Mouse (Mus musculus) lung, postnatal 14 days (tissue): ENCODE results near the gene Sacs.

ENCODE experiments used
- DNase-seq: peaks from one replicate; pipeline ENCODE4 v3.0.0; 2021

The Sacs gene

DNA sequence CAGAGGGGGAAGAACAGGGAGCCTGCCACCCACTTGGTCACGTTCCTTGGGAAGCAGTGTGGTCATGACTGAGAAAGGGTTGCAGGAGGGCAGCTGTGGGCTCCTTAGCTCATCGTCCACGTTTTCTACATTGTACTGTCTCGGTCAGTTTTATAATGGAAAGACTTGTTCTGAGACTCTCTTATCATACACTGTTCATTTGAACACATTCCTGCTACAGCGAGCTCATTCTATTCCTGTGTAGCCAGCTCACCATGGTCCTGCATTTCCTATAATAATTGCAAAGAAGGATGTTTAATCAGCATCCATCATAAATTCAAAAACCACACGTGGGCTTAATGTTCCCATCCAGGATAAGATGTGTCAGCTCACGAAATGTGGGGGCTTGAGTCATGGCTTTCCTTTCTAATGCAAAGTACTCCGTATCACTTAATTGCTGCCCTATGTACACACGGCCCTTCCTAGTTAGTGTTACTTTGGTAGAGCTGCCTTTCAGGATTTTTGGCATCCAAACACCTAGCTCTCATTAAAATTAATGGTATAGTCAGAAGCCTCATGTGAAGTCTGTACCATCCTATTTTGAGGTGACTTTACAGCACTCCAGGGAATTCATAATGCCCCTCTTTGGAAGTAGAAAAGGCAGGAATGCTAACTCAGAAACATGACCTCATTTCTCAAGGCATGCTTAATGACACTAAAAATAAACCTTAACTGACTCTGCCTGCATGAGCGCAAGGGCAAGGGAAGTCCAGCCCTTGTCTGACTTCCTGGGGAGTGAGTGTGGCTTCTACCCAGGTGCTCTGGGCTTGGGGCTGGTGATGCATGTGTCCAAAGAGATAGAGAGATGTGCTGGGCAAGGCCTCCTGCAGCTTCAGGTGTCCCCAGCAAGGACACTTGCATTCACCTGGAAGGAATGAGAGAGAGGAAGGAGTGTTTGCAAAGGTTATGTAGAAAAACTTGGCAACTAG is 23.4 kb downstream of the Sacs start:
- no peak for DNase-seq

DNA sequence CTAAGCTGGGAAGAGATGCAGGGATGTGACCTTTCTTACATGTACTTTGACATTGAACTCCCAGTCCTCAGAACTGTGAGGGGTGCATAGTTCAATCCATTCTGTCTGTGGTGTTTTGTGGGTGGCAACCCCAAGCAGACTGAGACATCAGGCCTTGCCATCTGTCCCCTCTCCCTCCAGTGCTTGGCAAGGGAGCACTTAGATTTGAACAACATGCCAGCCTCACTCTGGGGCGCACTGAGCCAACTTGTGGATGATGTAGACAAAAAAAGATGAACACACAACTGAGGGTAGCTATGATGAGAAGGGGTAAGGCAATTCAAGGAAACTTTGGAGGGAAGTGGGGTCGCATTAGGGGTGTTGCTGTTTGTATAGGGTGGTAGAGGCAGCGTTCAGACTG is 26.2 kb downstream of the Sacs start:
- no peak for DNase-seq

DNA sequence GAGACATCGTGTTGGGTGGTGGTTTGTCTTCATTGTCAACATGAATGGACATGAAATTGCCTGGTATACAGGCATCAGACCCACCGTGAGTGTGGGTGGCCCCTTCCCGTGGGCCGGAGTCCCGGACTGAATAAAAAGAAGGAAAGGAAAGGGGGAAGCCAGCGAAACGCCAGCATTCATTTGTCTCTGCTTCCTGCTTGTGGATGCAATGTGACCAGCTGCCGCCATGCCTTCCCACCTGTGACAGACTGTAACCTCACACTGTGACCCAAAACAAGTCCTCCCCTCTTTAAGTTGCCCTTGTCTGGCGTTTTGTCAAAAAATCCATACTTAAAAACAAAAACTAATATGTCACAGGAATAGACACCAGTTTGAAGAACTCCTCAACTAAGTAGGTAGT is 27.7 kb downstream of the Sacs start:
- no peak for DNase-seq

DNA sequence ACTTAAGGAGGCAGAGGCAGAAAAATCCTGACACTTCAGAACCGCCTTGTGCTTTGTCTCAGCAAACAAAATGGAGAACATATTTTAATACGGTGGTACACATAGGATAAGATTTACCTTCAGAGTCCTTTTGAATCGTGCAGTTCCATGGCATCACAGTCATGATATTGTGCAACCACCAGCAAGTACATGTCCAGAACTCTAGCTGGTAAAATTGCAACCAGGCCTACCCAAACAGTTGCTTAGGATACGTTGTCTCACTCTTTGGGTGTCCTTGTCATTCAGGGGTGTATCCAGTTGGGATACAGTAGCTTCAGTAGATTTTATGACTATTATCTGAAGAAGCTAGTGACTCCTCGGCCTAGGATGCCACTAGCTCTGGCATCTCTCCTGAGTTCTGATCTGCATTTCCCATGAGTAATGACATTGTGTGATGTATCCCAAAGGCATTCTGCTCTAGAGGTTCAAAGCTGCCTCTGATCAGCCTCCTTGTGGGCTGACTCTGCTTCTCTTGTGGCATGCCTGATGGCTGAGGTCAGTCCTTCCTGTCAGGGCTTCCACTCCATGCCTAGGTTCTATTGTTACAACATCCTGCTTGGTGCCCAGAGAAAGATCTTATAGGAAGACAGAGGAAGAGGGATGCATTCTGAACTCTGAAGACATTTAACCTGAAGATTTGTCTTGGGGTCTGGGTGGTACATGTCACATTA is 33.2 kb downstream of the Sacs start:
- no peak for DNase-seq

DNA sequence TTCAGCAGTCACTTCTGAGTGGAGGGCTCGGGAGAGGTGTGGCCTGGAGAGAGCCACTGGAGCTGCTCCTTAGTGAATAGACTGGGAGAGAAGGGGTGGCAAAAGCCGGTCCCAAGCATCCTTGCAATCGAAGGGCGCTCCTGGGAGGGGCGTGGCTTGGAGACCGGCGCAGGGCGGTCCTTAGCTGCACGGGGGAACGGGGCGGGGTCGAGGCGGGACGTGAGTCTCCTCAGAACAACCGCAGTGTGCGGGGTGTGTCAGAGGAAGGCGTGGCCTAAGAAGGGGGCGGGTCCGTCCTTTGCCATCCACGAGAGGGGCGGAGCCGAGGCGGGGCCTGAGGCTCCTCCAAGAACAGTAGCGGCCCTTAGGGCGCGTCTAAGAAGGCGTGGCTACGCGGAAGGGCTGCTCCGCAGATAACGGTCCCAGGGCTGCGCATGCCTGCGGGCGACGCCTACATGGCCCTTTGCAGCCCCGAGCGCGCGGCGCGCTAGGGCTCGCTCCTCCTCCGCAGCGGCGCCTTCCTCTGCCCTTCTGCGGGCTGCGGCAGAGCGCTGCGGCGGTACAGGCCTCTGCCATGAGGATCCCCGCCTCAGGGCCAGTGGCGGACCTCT is 34.4 kb downstream of the Sacs start:
- peak; percentile 99 for DNase-seq

DNA sequence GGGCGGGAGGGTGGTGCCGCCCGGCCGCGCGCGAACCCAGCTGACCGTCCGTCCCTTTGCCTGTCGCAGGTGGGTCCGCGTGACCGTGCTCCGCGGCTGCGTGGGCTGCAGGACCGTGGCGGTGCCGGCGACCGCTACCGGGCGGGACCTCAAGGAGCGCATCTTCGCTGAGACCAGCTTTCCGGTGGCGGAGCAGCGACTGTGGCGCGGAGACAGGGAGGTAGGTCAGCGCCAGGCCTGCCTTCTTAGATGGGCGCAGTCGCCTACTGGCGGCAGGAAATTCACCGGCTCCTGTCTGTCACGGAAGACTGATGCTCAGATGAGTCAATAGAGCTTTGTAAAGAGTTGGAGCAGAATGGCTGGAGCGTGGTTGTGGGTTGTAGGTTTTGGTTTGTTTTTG is 35.0 kb downstream of the Sacs start:
- peak; percentile 59 for DNase-seq

DNA sequence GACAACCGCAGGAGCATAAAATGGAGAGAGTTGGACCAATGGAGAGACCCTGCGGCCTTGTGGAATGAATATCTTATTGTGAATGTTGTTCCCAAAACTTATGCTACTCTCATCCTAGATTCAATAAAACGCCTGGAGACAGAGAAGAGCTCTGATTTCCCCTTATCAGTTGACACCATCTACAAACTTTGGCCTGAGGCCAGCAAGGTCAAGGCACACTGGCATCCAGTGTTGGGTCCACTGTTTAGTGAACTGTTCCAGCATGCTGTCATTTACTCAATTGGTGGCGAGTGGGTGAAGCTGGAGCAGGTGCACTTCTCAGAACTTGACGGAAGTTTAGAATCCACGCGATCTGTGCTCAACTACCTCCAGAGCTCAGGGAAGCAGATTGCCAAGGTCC is 53.6 kb downstream of the Sacs start:
- no peak for DNase-seq

DNA sequence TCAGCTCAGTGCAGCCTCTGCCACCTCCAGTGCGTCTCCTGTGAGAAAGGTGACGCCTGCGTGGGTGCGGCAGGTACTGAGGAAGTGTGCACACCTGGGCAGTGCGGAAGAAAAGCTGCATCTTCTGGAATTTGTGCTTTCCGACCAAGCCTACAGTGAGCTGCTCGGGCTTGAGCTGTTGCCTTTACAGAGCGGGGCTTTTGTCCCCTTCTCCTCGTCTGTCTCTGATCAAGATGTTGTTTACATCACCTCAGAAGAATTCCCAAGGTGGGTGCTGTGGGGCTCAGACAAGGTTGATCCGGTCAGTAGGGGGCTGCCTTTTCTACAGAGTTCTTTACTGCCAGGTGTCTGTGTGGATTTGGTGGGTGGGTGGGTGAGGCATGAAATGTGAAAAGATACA is 54.1 kb downstream of the Sacs start:
- DNase-seq: no peak

DNA sequence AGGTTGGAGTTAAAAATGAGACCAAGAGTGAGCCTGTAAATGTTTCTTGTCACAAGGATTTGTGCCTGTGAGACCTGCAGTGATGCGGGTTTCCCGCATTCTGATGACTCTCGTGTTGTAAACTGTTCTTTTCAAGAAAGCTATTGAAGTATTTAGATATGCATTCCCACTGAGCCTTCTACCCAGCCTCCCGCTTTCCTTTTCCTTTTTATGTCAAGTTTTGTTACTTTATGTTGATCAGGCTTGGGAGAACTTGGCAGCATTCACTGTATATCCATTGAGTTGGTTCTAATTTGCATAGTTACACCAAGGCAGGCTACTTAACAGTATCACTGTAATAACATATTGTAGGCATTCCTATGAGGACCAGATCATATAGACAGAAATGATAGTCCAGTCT is 56.2 kb downstream of the Sacs start:
- DNase-seq: no peak

DNA sequence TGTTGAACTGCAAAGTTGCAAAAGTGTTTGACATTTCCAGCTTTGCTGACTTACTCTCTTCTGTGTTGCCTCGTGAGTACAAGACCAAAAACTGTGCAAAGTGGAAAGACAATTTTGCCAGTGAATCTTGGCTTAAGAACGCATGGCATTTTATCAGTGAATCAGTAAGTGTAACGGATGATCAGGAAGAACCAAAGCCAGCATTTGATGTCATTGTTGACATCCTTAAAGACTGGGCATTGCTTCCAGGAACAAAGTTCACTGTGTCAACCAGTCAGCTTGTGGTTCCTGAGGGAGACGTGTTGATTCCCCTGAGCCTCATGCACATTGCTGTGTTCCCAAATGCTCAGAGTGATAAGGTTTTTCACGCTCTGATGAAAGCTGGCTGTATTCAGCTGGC is 71.9 kb downstream of the Sacs start:
- DNase-seq: no peak

DNA sequence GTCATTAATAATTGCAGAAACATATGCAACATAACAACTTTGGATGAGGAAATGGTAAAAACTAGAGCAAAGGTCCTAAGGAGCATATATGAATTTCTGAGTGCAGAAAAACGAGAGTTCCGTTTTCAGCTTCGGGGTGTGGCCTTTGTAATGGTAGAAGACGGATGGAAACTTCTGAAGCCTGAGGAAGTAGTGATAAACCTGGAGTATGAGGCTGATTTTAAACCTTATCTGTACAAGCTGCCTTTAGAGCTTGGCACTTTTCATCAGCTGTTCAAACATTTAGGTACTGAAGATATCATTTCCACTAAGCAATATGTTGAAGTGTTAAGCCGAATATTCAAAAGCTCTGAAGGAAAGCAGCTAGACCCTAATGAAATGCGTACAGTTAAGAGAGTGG is 73.5 kb downstream of the Sacs start:
- no peak for DNase-seq

DNA sequence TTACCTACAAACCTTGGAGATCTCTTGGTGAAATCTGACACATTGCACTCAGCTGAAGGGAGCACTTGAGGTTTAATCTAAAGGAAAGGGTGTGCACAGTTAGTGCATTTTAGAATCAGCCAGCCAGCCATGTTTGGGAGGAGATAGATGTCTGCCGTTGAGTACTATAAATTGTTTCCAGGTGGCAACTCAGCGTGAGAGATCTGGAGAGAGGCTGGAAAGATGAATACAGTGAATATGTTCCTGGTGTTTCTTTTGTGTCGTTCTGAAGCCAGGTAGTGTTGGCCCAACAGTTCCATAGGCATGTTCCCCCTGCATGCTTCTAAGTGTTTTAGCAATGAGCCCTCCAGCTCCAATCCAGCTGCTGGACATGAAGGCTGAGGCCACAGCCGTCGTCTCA is 82.9 kb downstream of the Sacs start:
- no peak for DNase-seq

DNA sequence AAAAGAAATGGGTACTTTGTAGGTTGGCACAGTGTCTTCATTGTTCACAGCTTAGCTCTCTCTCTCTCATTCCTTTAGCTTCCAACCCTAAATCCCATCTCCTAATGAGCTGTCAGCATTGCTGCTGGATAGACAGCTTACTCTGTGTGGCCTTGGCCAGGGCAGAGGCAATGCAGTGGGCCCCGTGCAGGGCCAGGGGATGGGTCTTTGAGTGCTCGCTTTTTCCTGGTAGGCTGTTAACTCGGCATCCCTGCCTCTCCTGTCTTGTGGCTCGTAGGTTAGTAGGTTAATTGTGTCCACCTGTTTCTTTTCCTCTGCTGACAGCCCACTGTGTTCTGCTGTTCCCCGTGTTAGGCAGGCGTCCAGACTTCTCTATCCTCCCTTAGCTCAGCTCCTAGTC is 84.2 kb downstream of the Sacs start:
- no peak for DNase-seq

DNA sequence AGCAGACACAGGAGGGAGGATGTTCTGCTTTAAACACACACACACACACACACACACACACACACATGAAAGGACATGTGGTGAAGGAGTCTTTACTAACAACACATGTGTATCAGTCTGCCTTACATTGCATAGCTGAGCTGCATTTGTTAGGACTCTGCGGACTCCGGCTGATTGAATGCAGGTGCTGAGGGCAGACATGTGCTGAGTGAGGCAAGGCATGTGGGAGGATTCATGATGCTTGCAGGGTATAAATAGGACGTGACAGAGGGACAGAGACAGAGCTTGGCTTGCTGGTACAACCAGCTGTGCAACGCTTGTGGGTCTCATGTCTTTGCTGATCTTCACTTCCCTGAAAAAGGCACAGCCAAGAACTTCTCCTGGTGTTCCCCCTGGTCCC is 85.5 kb downstream of the Sacs start:
- DNase-seq: no peak

DNA sequence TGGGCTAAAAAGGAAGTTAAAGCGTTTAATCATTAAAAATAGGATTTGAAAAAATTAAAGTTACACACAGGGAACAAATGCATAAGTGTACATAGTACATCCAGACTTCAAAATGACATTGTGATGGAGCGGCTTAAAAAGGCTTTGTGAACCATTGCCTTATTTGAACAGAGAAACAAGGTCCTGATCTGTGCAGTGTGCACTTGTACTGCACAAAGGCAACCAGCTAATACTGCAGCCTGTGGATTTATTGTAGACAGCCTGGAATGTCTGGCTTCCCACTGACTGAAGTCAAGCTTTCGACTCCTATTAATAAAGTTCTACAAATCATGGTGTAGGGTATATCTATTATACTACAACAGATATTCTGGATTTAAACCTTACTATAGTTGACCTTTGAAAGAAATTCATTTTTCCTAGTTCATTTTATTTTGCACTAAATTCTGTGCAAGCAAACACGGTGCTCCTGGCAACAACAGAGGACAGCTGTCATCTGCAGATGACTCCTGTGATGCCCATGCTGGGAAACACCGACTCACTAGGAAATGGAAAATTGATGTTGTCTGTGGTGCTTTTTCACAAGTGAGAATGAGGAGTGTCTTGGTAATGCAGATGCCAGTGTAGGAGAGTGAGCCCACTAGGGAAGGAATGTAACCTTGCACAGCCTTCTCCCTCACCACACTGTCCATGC is 86.3 kb downstream of the Sacs start:
- no peak for DNase-seq

DNA sequence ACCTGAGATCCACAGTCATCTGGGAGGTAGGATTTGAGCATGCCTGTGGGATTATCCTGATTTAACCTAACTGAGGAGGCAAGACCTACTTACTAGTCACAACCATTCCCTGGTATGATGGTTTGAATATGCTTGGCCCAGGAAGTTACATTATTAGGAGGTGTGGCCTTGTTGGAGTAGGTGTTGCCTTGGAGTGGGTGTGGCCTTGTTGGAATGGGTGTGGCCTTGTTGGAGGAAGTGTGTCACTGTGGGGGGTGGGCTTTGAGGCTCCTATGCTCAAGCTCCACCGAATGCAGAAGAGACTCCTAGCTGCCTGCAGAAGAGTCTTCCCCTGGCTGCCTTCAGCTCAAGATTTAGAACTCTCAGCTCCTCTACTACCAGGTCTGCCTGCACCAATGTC is 87.9 kb downstream of the Sacs start:
- DNase-seq: no peak

DNA sequence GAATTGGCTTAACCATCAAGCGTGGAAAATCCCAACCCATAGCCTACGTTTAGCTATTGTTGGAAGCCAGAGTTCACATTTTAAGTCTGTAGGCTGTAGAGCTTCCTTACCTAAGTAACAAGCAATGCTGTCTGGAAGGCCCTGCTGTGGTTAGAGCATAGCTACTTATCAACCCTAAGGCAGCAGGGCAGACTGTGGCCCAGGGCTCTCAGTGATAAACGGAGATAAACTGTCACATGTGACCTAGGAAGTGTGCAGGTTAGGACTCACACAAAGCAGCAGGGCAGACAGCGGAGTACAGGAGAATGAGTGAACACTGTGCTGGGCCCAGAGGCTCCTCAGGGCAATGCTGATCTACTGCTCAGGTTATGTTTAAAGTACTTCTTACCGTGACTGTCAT is 91.5 kb downstream of the Sacs start:
- DNase-seq: no peak

DNA sequence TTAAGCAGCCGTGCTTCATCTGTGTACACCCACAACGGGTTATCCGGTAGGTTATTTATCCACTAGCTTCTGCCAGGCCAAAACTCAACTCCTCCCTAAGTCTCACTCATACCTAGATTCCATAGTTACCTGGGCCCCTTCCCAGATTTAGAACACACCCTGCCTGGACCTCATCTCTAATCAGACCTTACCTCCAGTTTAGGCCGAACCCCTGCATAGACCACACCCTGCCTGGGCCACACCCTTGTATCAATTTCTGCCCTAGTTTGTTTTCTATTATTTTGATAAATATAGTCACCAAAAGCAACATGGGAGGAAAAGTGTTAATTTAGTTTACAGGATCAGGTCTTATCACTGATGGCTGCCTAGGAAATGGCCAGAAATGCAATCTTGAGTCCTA is 91.9 kb downstream of the Sacs start:
- DNase-seq: no peak

DNA sequence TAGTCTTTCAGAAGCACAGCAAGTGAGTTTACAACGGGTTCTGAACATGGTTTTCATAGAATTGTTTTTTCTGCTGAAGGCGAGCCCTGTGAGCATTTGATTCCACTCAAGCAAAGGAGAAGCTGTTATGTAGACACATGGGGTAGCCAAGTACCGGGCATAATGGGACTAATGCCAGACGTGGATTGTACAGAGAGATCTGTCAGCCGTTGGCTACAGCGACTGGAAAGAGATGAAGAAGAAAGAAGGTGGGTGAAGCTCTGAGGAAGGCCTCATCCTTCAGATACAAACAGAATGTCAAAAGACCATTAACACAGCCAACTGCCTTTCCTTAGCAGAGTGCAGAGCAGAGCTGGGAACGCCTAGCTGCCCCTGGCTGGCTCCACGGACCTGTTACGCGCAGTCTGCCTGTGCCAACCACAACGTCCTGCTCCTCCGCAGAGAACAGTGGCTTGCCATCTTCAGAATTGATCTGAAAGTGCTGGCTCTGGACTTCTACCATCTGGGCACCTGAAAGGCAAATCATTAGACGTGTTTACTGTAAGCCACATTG is 93.8 kb downstream of the Sacs start:
- no peak for DNase-seq

DNA sequence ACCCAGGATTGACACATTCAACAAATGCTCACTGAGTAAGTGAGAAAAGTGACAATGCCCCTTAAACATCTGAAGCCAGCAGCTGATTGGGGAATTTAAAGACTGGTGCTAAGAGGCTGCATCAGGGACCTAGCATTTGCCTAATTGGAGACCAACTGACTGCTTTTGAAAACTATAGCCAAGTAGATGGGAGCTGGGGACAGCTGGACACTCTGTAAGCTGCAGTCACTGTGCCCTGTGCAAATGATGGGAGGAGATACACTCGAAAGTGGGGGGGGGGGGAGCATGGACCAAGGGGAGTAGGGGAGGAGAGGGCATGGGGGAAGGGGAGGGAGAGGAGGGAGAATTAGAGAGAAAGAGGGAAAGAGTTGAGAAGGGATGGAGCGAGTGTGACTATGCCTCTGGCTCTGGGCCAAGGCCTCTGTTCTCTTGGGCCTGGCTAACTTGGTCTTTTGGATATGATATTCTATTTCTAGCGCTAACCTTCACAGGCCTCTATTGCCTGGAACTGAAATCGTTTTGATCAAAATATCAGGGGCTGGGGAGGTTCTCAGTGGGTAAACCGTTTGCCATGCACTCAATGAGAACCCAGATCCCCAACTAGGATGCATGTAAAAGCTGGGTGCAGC is 97.7 kb downstream of the Sacs start:
- peak; percentile 5 for DNase-seq

DNA sequence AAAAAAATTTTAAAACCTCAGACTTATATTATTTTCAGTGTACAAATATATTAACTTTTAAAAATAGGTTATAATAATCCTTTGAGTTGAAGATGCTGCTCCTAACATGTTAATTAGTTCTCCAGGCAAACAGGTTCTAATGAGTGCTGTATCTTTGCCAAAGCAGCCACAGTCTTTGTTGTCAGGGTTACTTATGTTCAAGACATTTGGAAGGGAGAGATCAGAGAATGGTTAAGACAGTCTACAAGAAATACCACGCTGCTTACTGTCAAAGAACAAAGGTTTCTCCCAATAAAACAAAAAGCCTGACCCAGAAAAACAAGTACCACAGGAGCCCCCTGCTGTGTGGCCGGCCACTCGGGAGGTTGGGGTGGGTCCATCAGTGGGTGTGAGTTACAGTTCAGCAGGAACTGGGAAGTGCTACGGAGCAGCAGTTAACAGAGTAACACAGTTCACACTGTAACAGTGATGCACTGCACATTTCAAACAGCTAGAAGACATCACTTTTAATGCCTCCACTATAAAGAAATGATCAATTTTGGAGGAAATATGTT is 98.9 kb downstream of the Sacs start:
- no peak for DNase-seq

DNA sequence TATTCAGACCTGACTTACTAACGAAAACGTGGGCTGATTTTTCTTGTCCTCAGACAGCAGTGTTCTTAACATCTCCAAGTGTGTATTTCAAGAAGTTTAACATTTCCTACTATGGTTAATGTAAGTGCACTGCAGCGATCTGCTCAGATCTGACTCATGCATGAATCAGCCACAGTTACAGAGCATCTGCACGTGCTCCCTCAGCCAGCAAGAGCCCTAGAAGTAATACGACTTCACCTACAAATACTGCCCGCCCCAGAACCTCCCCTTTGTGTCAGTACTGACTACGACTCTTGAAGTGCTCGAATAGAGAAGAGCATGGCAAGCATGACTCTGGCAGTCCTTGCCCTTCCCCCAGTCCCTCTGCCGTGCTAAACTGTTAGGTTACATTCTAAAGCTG is 100.5 kb downstream of the Sacs start:
- no peak for DNase-seq
